Mouse (Mus musculus) megakaryocyte, embryonic 14.5 days (primary cell): ENCODE data around the gene Foxm1.

Source experiments
- FLI1 ChIP-seq: IDR thresholded peaks from 2 replicates; pipeline ENCODE4 v1.6.1; 2012; ENCODE audit warnings: low read length, inconsistent platforms, mixed read lengths
- GATA1 ChIP-seq: IDR thresholded peaks from 3 replicates; pipeline ENCODE4 v1.6.1; 2012; ENCODE audit warnings: mixed read lengths, low read length, inconsistent platforms, borderline replicate concordance

- TF ChIP-seq GATA1 (no peak), FLI1 (no peak)
These were observed 3.7 kb downstream of the Foxm1 start for GRCm38 (mm10) chr6:128366466-128366865.
